Comparison of ENCODE assay signal across 10 mouse cellular contexts in the genomic region with DNA sequence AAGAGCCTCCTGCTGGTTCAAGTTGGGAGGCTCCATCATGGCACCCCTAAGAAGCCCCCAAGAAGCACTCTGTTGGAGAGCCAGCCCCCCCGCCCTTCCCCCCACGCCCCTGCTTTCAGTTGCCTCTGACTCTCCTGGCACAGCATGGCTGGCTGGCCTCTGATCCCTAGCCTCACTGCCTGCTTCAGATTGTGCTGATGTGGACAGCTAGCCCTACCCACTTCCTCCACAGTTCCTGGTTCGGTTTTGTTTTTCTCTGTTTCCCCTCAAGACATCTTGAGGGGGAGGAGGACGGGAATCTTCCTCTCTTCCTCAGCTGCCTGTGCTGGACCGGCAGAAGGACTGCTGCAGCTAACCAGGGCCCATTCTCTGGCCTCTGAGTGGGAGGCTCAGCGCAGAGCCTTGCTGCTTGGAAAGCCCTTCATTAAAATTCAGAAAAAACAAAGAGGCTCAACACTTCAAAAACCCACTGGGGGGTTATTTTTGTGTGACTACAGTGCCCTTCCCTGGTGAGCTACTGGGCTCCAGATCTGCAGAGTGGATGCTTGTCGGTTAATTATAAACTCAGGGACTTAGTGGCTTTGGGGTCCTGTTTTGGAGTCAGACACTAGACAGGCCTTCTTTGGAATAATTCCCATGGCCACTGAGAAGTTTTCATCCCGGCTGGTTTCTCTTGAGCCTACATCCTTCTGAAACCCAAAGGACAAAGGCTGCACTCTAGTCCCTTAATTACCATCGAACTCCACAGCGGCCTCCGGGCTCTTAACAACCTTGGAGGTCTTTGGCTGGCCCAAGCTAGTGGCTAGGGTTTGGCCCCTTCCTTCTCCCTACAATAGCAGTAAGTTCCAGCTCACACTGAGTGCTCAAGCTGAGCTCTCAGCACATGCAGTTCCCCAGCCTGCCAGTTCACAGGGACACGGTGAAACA.
DNase-seq lines count a peak whose midpoint lies in the region; ATAC-seq lines count a peak whose summit lies in the region.
"Had no signal": no experiment of that assay in that cellular context is flagged by ENCODE, and none has a peak within 500 bp of the region (broad histone marks: within the 10 kb centered on the region; RNA-seq: fewer than 3 reads in every experiment).

No protein-coding gene starts in this region.

- H3K4me1 ChIP-seq in forebrain, embryonic 16.5 days (replicated peaks; ENCODE audit: control insufficient read depth, insufficient read depth, low read length): peaks cover 32% of the 10 kb centered on the region
- H3K4me1 ChIP-seq in midbrain, embryonic 15.5 days: peaks cover 27% of the 10 kb centered on the region

- H3K27me3 ChIP-seq in forebrain, embryonic 16.5 days (replicated peaks; ENCODE audit: control insufficient read depth, insufficient read depth, low read length): no peaks in the 10 kb centered on the region
- no peaks in the 10 kb centered on the region for H3K27me3 ChIP-seq in midbrain, embryonic 15.5 days (replicated peaks)

- 7% methylated on average over 12 of the region's 12 CpGs for WGBS in forebrain, embryonic 16.5 days
- WGBS in midbrain, embryonic 15.5 days: 8% methylated on average over 12 of the region's 12 CpGs

- no peak overlapping the region for H3K27ac ChIP-seq in forebrain, embryonic 16.5 days (ENCODE audit: low read length)
- peak overlapping the region; percentile 27; the same call in 1 of the 2 replicates for H3K27ac ChIP-seq in midbrain, embryonic 15.5 days
- H3K27ac ChIP-seq: left cerebral cortex, adult 2 months had no signal

- intact Hi-C loops in left cerebral cortex, postnatal 25 days (cut with DNase I): no loop called here
- intact Hi-C loops in left cerebral cortex, postnatal 36 days (cut with DNase I): no loop called here

- no peak overlapping the region for H3K4me2 ChIP-seq in forebrain, embryonic 16.5 days (ENCODE audit: low read length)
- no peak overlapping the region for H3K4me2 ChIP-seq in midbrain, embryonic 15.5 days

- no peaks in the 10 kb centered on the region for H3K36me3 ChIP-seq in forebrain, embryonic 16.5 days (ENCODE audit: control insufficient read depth, insufficient read depth)
- H3K36me3 ChIP-seq in midbrain, embryonic 15.5 days (replicated peaks): no peaks in the 10 kb centered on the region

- no peak for ATAC-seq in cerebellum, adult (ENCODE audit: insufficient number of reproducible peaks, low FRiP score, low TSS enrichment)
- peak; percentile 52 for ATAC-seq in forebrain, embryonic 16.5 days
- ATAC-seq in midbrain, embryonic 15.5 days (replicated peaks): 0 out of 2 replicates have a peak, but pooled peaks have one; percentile 37

- H3K9ac ChIP-seq in forebrain, embryonic 16.5 days (replicated peaks; ENCODE audit: low read depth, low read length): no peak overlapping the region
- no peak overlapping the region for H3K9ac ChIP-seq in midbrain, embryonic 15.5 days

- H3K9me3 ChIP-seq in forebrain, embryonic 16.5 days (ENCODE audit: control insufficient read depth, low read length): no peaks in the 10 kb centered on the region
- no peaks in the 10 kb centered on the region for H3K9me3 ChIP-seq in midbrain, embryonic 15.5 days

- peak; percentile 34 for DNase-seq in cerebellum, adult 9-10 months
- peak; percentile 25 to 36 for DNase-seq in left cerebral cortex, postnatal 25 days (ENCODE audit: low spot score in 2 of 2)
- DNase-seq in left cerebral cortex, postnatal 36 days (ENCODE audit: low spot score in 2 of 2): no peak
- no peak for DNase-seq in T-cell, adult 2 months (ENCODE audit: low spot score)
- no peak for DNase-seq in gastrocnemius, postnatal 4 days (ENCODE audit: low spot score in 2 of 2)
- DNase-seq: spleen, adult 18-20 months had no signal

- no peak overlapping the region for H3K4me3 ChIP-seq in forebrain, embryonic 16.5 days (replicated peaks; ENCODE audit: low read length)
- no peak overlapping the region for H3K4me3 ChIP-seq in midbrain, embryonic 15.5 days
- H3K4me3 ChIP-seq: left cerebral cortex, adult 2 months had no signal

Comparison
In these comparisons a context has a peak if more than half of its experiments do, and no peak if none do; other contexts are left out.
1. DNase-seq: peak in cerebellum, adult 9-10 months (single experiment) and left cerebral cortex, postnatal 25 days (2 of 2); none in left cerebral cortex, postnatal 36 days (0 of 2), T-cell, adult 2 months (single experiment) and gastrocnemius, postnatal 4 days (0 of 2).